ENCODE assay signal across 24 mouse cellular contexts in genomic region chr14:28147201-28147600, GRCm38 (mm10).
DNase-seq lines count a peak whose midpoint lies in the region; ATAC-seq lines count a peak whose summit lies in the region.
"Had no signal": no experiment of that assay in that cellular context is flagged by ENCODE, and none has a peak within 500 bp of the region (broad histone marks: within the 10 kb centered on the region; RNA-seq: fewer than 3 reads in every experiment).

No protein-coding gene starts in this region.

- no peak overlapping the region for H3K4me3 ChIP-seq in embryonic facial prominence, embryonic 11.5 days (ENCODE audit: low read depth, low read length)
- H3K4me3 ChIP-seq in embryonic facial prominence, embryonic 10.5 days: no peak overlapping the region
- H3K4me3 ChIP-seq in midbrain, embryonic 14.5 days (replicated peaks; ENCODE audit: low read depth, low read length): no peak overlapping the region
- no peak overlapping the region for H3K4me3 ChIP-seq in midbrain, embryonic 16.5 days (ENCODE audit: low read depth, low read length)
- H3K4me3 ChIP-seq: forebrain, embryonic 10.5 days; forebrain, embryonic 13.5 days; hindbrain, embryonic 10.5 days; hindbrain, embryonic 13.5 days; intestine, embryonic 15.5 days had no signal

- no peaks in the 10 kb centered on the region for H3K36me3 ChIP-seq in embryonic facial prominence, embryonic 11.5 days (replicated peaks; ENCODE audit: control insufficient read depth, insufficient read depth, low read depth, low read length)
- H3K36me3 ChIP-seq in embryonic facial prominence, embryonic 10.5 days (replicated peaks): no peaks in the 10 kb centered on the region
- no peaks in the 10 kb centered on the region for H3K36me3 ChIP-seq in midbrain, embryonic 14.5 days (ENCODE audit: control insufficient read depth, insufficient read depth, low read length)
- H3K36me3 ChIP-seq in midbrain, embryonic 16.5 days (ENCODE audit: control insufficient read depth, insufficient read depth, low read length): no peaks in the 10 kb centered on the region
- H3K36me3 ChIP-seq: forebrain, embryonic 10.5 days; hindbrain, embryonic 10.5 days; intestine, embryonic 15.5 days had no signal

- H3K4me1 ChIP-seq in embryonic facial prominence, embryonic 11.5 days (ENCODE audit: control insufficient read depth, insufficient read depth, low read length): no peaks in the 10 kb centered on the region
- no peaks in the 10 kb centered on the region for H3K4me1 ChIP-seq in embryonic facial prominence, embryonic 10.5 days
- no peaks in the 10 kb centered on the region for H3K4me1 ChIP-seq in midbrain, embryonic 14.5 days (ENCODE audit: control insufficient read depth, insufficient read depth, low read length)
- no peaks in the 10 kb centered on the region for H3K4me1 ChIP-seq in midbrain, embryonic 16.5 days (ENCODE audit: control insufficient read depth, insufficient read depth, low read length)
- H3K4me1 ChIP-seq: forebrain, embryonic 10.5 days; forebrain, embryonic 13.5 days; hindbrain, embryonic 10.5 days; hindbrain, embryonic 13.5 days; intestine, embryonic 15.5 days had no signal

- no peaks in the 10 kb centered on the region for H3K27me3 ChIP-seq in embryonic facial prominence, embryonic 11.5 days (ENCODE audit: control insufficient read depth, insufficient read depth, low read length)
- H3K27me3 ChIP-seq in embryonic facial prominence, embryonic 10.5 days (replicated peaks; ENCODE audit: low read depth, poor library complexity, severe bottlenecking): no peaks in the 10 kb centered on the region
- no peaks in the 10 kb centered on the region for H3K27me3 ChIP-seq in midbrain, embryonic 14.5 days (ENCODE audit: control insufficient read depth, insufficient read depth, low read length)
- no peaks in the 10 kb centered on the region for H3K27me3 ChIP-seq in midbrain, embryonic 16.5 days (ENCODE audit: control insufficient read depth, insufficient read depth, low read depth, low read length)
- H3K27me3 ChIP-seq: forebrain, embryonic 13.5 days; hindbrain, embryonic 13.5 days; intestine, embryonic 15.5 days had no signal

- 50% methylated on average over 5 of the region's 5 CpGs for WGBS in embryonic facial prominence, embryonic 11.5 days
- 56% methylated on average over 5 of the region's 5 CpGs for WGBS in embryonic facial prominence, embryonic 10.5 days
- 56% methylated on average over 5 of the region's 5 CpGs for WGBS in midbrain, embryonic 14.5 days
- WGBS in midbrain, embryonic 16.5 days: 42% methylated on average over 5 of the region's 5 CpGs

- ATAC-seq in embryonic facial prominence, embryonic 11.5 days (replicated peaks; ENCODE audit: insufficient number of reproducible peaks, low FRiP score, low TSS enrichment, low read depth): no peak
- no peak for ATAC-seq in midbrain, embryonic 14.5 days (ENCODE audit: low FRiP score, low TSS enrichment)
- no peak for ATAC-seq in midbrain, embryonic 16.5 days
- ATAC-seq in CD4-positive, CD25-positive, alpha-beta regulatory T cell, adult 4 months: no peak
- ATAC-seq: activated CD4-positive, CD25-positive, alpha-beta regulatory T cell, adult 4 months; forebrain, embryonic 13.5 days; forebrain, embryonic 16.5 days; hindbrain, embryonic 16.5 days; intestine, embryonic 15.5 days had no signal

- no peaks in the 10 kb centered on the region for H3K9me3 ChIP-seq in embryonic facial prominence, embryonic 11.5 days (replicated peaks; ENCODE audit: control insufficient read depth, low read length)
- no peaks in the 10 kb centered on the region for H3K9me3 ChIP-seq in embryonic facial prominence, embryonic 10.5 days
- H3K9me3 ChIP-seq in midbrain, embryonic 14.5 days (ENCODE audit: control insufficient read depth, low read length): no peaks in the 10 kb centered on the region
- H3K9me3 ChIP-seq in midbrain, embryonic 16.5 days (replicated peaks; ENCODE audit: control insufficient read depth, low read length, poor library complexity, severe bottlenecking): no peaks in the 10 kb centered on the region
- H3K9me3 ChIP-seq: forebrain, embryonic 10.5 days; forebrain, embryonic 13.5 days; hindbrain, embryonic 10.5 days; hindbrain, embryonic 13.5 days; intestine, embryonic 15.5 days had no signal

- no peak overlapping the region for H3K9ac ChIP-seq in embryonic facial prominence, embryonic 11.5 days (replicated peaks; ENCODE audit: low read length)
- no peak overlapping the region for H3K9ac ChIP-seq in midbrain, embryonic 14.5 days (replicated peaks; ENCODE audit: low read length)
- no peak overlapping the region for H3K9ac ChIP-seq in midbrain, embryonic 16.5 days (ENCODE audit: low read depth, low read length)
- H3K9ac ChIP-seq: forebrain, embryonic 13.5 days; hindbrain, embryonic 13.5 days; intestine, embryonic 15.5 days had no signal

- no peak overlapping the region for H3K27ac ChIP-seq in embryonic facial prominence, embryonic 11.5 days (replicated peaks; ENCODE audit: low read depth, low read length)
- H3K27ac ChIP-seq in embryonic facial prominence, embryonic 10.5 days (replicated peaks): no peak overlapping the region
- no peak overlapping the region for H3K27ac ChIP-seq in midbrain, embryonic 14.5 days (replicated peaks; ENCODE audit: low read depth, low read length)
- no peak overlapping the region for H3K27ac ChIP-seq in midbrain, embryonic 16.5 days (ENCODE audit: low read length)
- H3K27ac ChIP-seq: forebrain, embryonic 10.5 days; forebrain, embryonic 13.5 days; hindbrain, embryonic 10.5 days; hindbrain, embryonic 13.5 days; intestine, embryonic 15.5 days had no signal

- peak; percentile 11 for DNase-seq in embryonic facial prominence, embryonic 11.5 days (ENCODE audit: low spot score)
- DNase-seq in embryonic facial prominence, embryonic 10.5 days (ENCODE audit: low spot score): no peak
- DNase-seq in midbrain, embryonic 14.5 days: peak; percentile 51
- peak; percentile 13 for DNase-seq in embryo, embryonic 11 days
- no peak for DNase-seq in spleen, adult 18-20 months
- DNase-seq: adrenal gland, adult 8-10 months; adrenal gland, postnatal 25 days; B cell, adult 2 months; cerebellum, adult 18-20 months; cerebellum, adult 9-10 months; cerebellum, postnatal 14 days; gastrocnemius, postnatal 10 days; gastrocnemius, postnatal 36 days had no signal

- no peak overlapping the region for H3K4me2 ChIP-seq in embryonic facial prominence, embryonic 11.5 days (ENCODE audit: low read depth, low read length)
- no peak overlapping the region for H3K4me2 ChIP-seq in midbrain, embryonic 14.5 days (ENCODE audit: low read length)
- no peak overlapping the region for H3K4me2 ChIP-seq in midbrain, embryonic 16.5 days (ENCODE audit: low read length)
- H3K4me2 ChIP-seq: forebrain, embryonic 13.5 days; heart, embryonic 11.5 days; hindbrain, embryonic 13.5 days; intestine, embryonic 15.5 days had no signal

Comparison
In these comparisons a context has a peak if more than half of its experiments do, and no peak if none do; other contexts are left out.
1. DNase-seq: peak in embryonic facial prominence, embryonic 11.5 days (single experiment), midbrain, embryonic 14.5 days (single experiment) and embryo, embryonic 11 days (single experiment); none in embryonic facial prominence, embryonic 10.5 days (single experiment) and spleen, adult 18-20 months (0 of 2).